Mouse (Mus musculus) midbrain, embryonic 14.5 days (tissue): ENCODE data around the gene Farsb. TPM values are rescaled to one million over a fixed set of nuclear protein-coding genes. Genes with fewer than 3 reads are reported as not detected.

Experiments used
- ATAC-seq: fragments of 200-750 bp; cut with Nextera tagmentation; 2 replicates; pipeline ENCODE4 v1.8.0; 2017; ENCODE audit warnings: moderate number of reproducible peaks, moderate library complexity; ENCODE audit not compliant: low FRiP score, low TSS enrichment
- DNase-seq: peaks from one replicate; pipeline ENCODE4 v3.0.0-alpha.2; 2015
- H3K27ac ChIP-seq: fragments of 300-500 bp; sonication (generic); replicated peaks from 2 replicates; pipeline ENCODE4 v1.5.1; 2014; ENCODE audit warnings: mild to moderate bottlenecking, low read depth, low read length, moderate library complexity
- H3K27me3 ChIP-seq: fragments of 300-500 bp; sonication (generic); 2 replicates; pipeline ENCODE4 v1.6.1; 2014; ENCODE audit warnings: low read length, control low read depth, mixed read lengths; ENCODE audit not compliant: control insufficient read depth, insufficient read depth
- H3K36me3 ChIP-seq: fragments of 300-500 bp; sonication (generic); 2 replicates; pipeline ENCODE4 v1.6.1; 2014; ENCODE audit warnings: low read length, control low read depth; ENCODE audit not compliant: control insufficient read depth, insufficient read depth
- H3K4me1 ChIP-seq: fragments of 300-500 bp; sonication (generic); 2 replicates; pipeline ENCODE4 v1.6.1; 2014; ENCODE audit warnings: mild to moderate bottlenecking, antibody characterized with exemption, low read length, control low read depth; ENCODE audit not compliant: control insufficient read depth, insufficient read depth
- H3K4me2 ChIP-seq: fragments of 300-500 bp; sonication (generic); 2 replicates; pipeline ENCODE4 v1.6.1; 2014; ENCODE audit warnings: mild to moderate bottlenecking, low read length, moderate library complexity
- H3K4me3 ChIP-seq: fragments of 300-500 bp; sonication (generic); replicated peaks from 2 replicates; pipeline ENCODE4 v1.5.1; 2014; ENCODE audit warnings: low read depth, low read length
- H3K9ac ChIP-seq: fragments of 300-500 bp; sonication (generic); replicated peaks from 2 replicates; pipeline ENCODE4 v1.6.1; 2014; ENCODE audit warnings: mild to moderate bottlenecking, low read length, moderate library complexity
- H3K9me3 ChIP-seq: fragments of 300-500 bp; sonication (generic); 2 replicates; pipeline ENCODE4 v1.6.1; 2016; ENCODE audit warnings: low read length, control low read depth, mixed read lengths; ENCODE audit not compliant: control insufficient read depth
- WGBS: fragments of 180-500 bp; shearing (Covaris S2); extraction: QIAGEN DNeasy Blood & Tissue Kit; methylation state at CpG from one replicate; pipeline ENCODE4 v1.1.7; 2014; 5-methylcytosine and 5-hydroxymethylcytosine counted together
- polyA plus RNA-seq: library from polyadenylated mRNA; unstranded; fragments of >200 nt; fragmentation: Nextera tagmentation; extraction: Ambion mirVana; gene quantifications from 2 replicates; pipeline ENCODE4 v1.2.1, GENCODE M21; 2014

Gene Farsb
- polyA plus RNA-seq, 1 experiment from 2014 or later = 168 TPM

GRCm38 (mm10) chr1:78370121-78370520 is 118.6 kb downstream of the Farsb start:
- Histone ChIP-seq H3K9me3 (no peaks in the 10 kb centered on the region), H3K36me3 (no peaks in the 10 kb centered on the region), H3K27me3 (no peaks in the 10 kb centered on the region), H3K27ac (no peak overlapping the region), H3K4me3 (no peak overlapping the region), H3K9ac (no peak overlapping the region), H3K4me2 (no peak overlapping the region), H3K4me1 (peaks cover 4% of the 10 kb centered on the region; the same call in 1 of the 2 replicates)
- DNase-seq (no peak), ATAC-seq (no peak)
- WGBS = 76% methylated on average over 6 of the region's 6 CpGs

Other genes starting within 250 kb of the Farsb start
- gene Sgpp2, start 178.6 kb downstream of the Farsb start, polyA plus RNA-seq = 1.0 and 1.5 TPM in 2 replicates
- gene Mogat1, start 22.1 kb upstream of the Farsb start, polyA plus RNA-seq = 0.72 TPM in 1 of 2 replicates, not detected in the other
- 0.81 and 1.2 TPM in 2 replicates for gene BC035947, start 23.3 kb upstream of the Farsb start, polyA plus RNA-seq
- gene Acsl3, start 168.9 kb upstream of the Farsb start, polyA plus RNA-seq = 61.3 and 105 TPM in 2 replicates
- 3.8 and 4.5 TPM in 2 replicates for gene Utp14b, start 169.1 kb upstream of the Farsb start, polyA plus RNA-seq